Mouse (Mus musculus) stomach, postnatal 0 days (tissue): Measurements from ENCODE around the gene Frmd6.

Source experiments
- CTCF ChIP-seq: IDR thresholded peaks from 2 replicates; pipeline ENCODE4 v1.5.1; 2016; ENCODE audit warnings: antibody characterized with exemption, low read depth, mild to moderate bottlenecking, moderate library complexity
- EP300 ChIP-seq: optimal IDR thresholded peaks from 2 replicates; pipeline ENCODE3; 2016; ENCODE audit warnings: antibody characterized with exemption

DNA sequence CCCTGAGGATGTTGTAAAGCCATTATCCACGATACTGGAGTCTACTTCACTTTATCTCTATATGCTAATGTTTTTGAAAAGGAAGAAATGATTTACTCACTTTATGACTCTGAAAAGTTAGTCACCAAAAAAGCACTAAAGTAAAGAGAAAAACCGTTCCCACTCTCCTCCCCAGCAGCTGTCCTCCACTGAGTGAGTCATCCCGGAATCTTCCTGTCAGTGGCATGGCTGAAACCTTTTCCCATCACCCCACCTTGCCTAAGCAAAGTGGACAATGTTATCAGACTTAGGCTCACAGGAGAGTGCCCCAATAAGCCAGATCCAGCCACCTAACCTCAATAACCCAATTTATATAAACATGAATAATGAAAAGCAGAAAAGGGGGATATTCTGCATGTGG lies 46.6 kb upstream of the Frmd6 start:
- TF ChIP-seq CTCF (no peak), EP300 (no peak)
